Comparison of ENCODE assay signal across 8 mouse cellular contexts in the genomic region with DNA sequence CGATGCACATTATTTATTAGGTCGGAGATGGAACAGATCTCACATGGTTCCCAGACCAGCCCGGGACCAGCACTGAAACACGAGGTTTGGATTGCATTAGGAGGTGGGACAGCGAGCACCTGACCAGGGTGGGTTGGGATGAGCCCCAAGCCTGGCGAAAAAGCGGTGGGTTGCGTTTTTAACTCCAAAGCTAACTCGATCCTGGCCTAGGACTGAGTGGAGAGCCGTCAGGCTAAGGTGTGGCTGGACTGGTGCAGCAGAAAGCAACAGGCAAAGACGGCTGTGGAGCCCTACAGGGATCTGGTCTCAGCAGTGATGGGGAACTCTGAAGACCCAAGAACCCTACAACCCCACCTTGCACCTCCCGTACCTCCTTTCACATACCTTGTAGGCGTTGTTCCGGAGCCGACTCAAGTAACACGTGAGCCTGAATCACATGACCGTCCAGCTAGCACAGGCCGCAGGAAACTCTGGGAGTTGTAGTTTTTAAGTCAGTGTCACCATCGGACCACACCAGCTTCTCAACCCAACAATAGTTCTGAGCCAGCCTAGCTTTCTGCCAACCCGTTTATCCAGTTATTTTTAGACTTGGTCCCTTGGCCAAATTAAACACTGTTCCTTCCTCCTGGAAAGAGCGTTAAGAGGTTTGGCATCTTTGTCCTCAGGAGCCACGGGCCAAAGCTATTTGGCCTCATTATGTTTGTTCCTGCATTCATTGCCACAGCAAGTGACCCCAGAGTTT. TPM values are rescaled to one million over a fixed set of nuclear protein-coding genes. Genes with fewer than 3 reads are reported as not detected.
DNase-seq lines count a peak whose midpoint lies in the region; ATAC-seq lines count a peak whose summit lies in the region.

A gene (minus strand): TSS at position 438 of the 742 bp plus-strand sequence.

- H3K27ac ChIP-seq in hindbrain, embryonic 16.5 days (ENCODE audit: low read depth, low read length): no peak within 1 kb of the TSS

- H3K27me3 ChIP-seq in hindbrain, embryonic 16.5 days (replicated peaks; ENCODE audit: control insufficient read depth, insufficient read depth, low read length): no peaks in the 10 kb centered on the region

- peak; percentile 90 for ATAC-seq in common myeloid progenitor, adult 5-6 weeks (replicated peaks; ENCODE audit: low read depth, poor library complexity, severe bottlenecking)
- peak; percentile 97 for ATAC-seq in hindbrain, embryonic 16.5 days

- H3K4me3 ChIP-seq in hindbrain, embryonic 16.5 days (ENCODE audit: low read length): peak within 1 kb of the TSS; percentile 68

- H3K9ac ChIP-seq in hindbrain, embryonic 16.5 days (ENCODE audit: low read depth, low read length): peak within 1 kb of the TSS; percentile 67

- WGBS in hindbrain, embryonic 16.5 days: 12% methylated on average over 22 of the region's 22 CpGs

- H3K4me1 ChIP-seq in hindbrain, embryonic 16.5 days (ENCODE audit: control insufficient read depth, insufficient read depth, low read depth, low read length): peaks cover 10% of the 10 kb centered on the region

- no peaks in the 10 kb centered on the region for H3K9me3 ChIP-seq in hindbrain, embryonic 16.5 days (ENCODE audit: control insufficient read depth, low read length)

- peak within 1 kb of the TSS; percentile 74 for H3K4me2 ChIP-seq in hindbrain, embryonic 16.5 days (ENCODE audit: low read length)

- peak; percentile 95 for DNase-seq in ZHBTc4 (ENCODE audit: low read depth, low spot score)
- DNase-seq in gastrocnemius, adult 18-20 months (ENCODE audit: low spot score): peak; percentile 81
- peak; percentile 83 for DNase-seq in left cerebral cortex, adult 11 months (ENCODE audit: low spot score)
- DNase-seq in lung, postnatal 36 days: peak; percentile 95
- peak; percentile 87 for DNase-seq in retina, embryonic 14.5 days (ENCODE audit: low spot score)
- DNase-seq in thymus, postnatal 4 days: peak; percentile 67

- H3K36me3 ChIP-seq in hindbrain, embryonic 16.5 days (ENCODE audit: control insufficient read depth, insufficient read depth, low read length): no peaks in the 10 kb centered on the region

RNA-seq across cellular contexts. Expression of the gene that starts here (rescaled TPM):
- total RNA-seq in common myeloid progenitor, adult 5-6 weeks (2017): 1.4 and 2.9 TPM in 2 replicates
- 1 to 10 TPM; 5.5 to 5.8 TPM for total RNA-seq in gastrocnemius, adult 18-20 months (2021)
- 26.2 and 28.9 TPM in 2 replicates for polyA plus RNA-seq in hindbrain, embryonic 16.5 days (2015; fragmentation: Nextera tagmentation; extraction: Ambion mirVana)
